Mouse (Mus musculus) liver, postnatal 0 days (tissue): ENCODE data around the gene D630036H23Rik.

Experiments
- CTCF ChIP-seq: sonication (generic); IDR thresholded peaks from 2 replicates; pipeline ENCODE4 v1.5.1; 2016; ENCODE audit warnings: antibody characterized with exemption, low read depth
- EP300 ChIP-seq: IDR thresholded peaks from 2 replicates; pipeline ENCODE4 v1.6.1; 2016; ENCODE audit warnings: antibody characterized with exemption, low read depth, mild to moderate bottlenecking

GRCm38 (mm10) chr12:36395115-36395514 lies 13.1 kb upstream of the D630036H23Rik start:
- TF ChIP-seq CTCF (no peak), EP300 (no peak)
